Mouse (Mus musculus): ENCODE results near the gene Plxna2. TPM values are rescaled to one million over a fixed set of nuclear protein-coding genes. Genes with fewer than 3 reads are reported as not detected.
A peak's percentile ranks its signal among the peaks of the same experiment; 100 is the strongest.

The Plxna2 gene
- polyA plus RNA-seq, 1 experiment from 2014 or later, result 10.4 TPM

Small RNA genes within 50 kb of the gene (microRNA-seq; reads per million reads assigned to microRNA genes)
- gene Mir3962, result 12.2 reads per million, percentile 27 among the genes with 10 or more reads in this experiment

Data from lung, embryonic 16.5 days (tissue).